Mouse (Mus musculus) intestine, embryonic 16.5 days (tissue): ENCODE data around the gene Gja5. TPM values are rescaled to one million over a fixed set of nuclear protein-coding genes. Genes with fewer than 3 reads are reported as not detected.

Source experiments
- ATAC-seq: fragments of 200-750 bp; cut with Nextera tagmentation; 2 replicates; pipeline ENCODE4 v1.8.0; 2017; ENCODE audit warnings: moderate TSS enrichment, moderate library complexity
- H3K27ac ChIP-seq: fragments of 300-500 bp; sonication (generic); 2 replicates; pipeline ENCODE4 v1.5.1; 2014; ENCODE audit warnings: mild to moderate bottlenecking, low read length
- H3K27me3 ChIP-seq: fragments of 300-500 bp; sonication (generic); replicated peaks from 2 replicates; pipeline ENCODE4 v1.6.1; 2014; ENCODE audit warnings: low read length, control low read depth, mixed read lengths; ENCODE audit not compliant: control insufficient read depth, insufficient read depth
- H3K36me3 ChIP-seq: fragments of 300-500 bp; sonication (generic); 2 replicates; pipeline ENCODE4 v1.6.1; 2014; ENCODE audit warnings: low read length, control low read depth; ENCODE audit not compliant: control insufficient read depth, insufficient read depth
- H3K4me1 ChIP-seq: fragments of 300-500 bp; sonication (generic); 2 replicates; pipeline ENCODE4 v1.6.1; 2014; ENCODE audit warnings: low read length, control low read depth, mixed read lengths; ENCODE audit not compliant: control insufficient read depth, insufficient read depth
- H3K4me2 ChIP-seq: fragments of 300-500 bp; sonication (generic); 2 replicates; pipeline ENCODE4 v1.6.1; 2014; ENCODE audit warnings: low read depth, low read length, control low read depth
- H3K4me3 ChIP-seq: fragments of 300-500 bp; sonication (generic); 2 replicates; pipeline ENCODE4 v1.5.1; 2014; ENCODE audit warnings: mild to moderate bottlenecking, low read length
- H3K9ac ChIP-seq: fragments of 300-500 bp; sonication (generic); 2 replicates; pipeline ENCODE4 v1.6.1; 2014; ENCODE audit warnings: low read depth, low read length
- H3K9me3 ChIP-seq: fragments of 300-500 bp; sonication (generic); 2 replicates; pipeline ENCODE4 v1.6.1; 2016; ENCODE audit warnings: low read length, control low read depth; ENCODE audit not compliant: control insufficient read depth
- WGBS: fragments of 180-500 bp; shearing (Covaris S2); extraction: QIAGEN DNeasy Blood & Tissue Kit; methylation state at CpG from one replicate; pipeline ENCODE4 v1.1.7; 2014; 5-methylcytosine and 5-hydroxymethylcytosine counted together
- polyA plus RNA-seq: library from polyadenylated mRNA; unstranded; fragments of >200 nt; fragmentation: Nextera tagmentation; extraction: Ambion mirVana; gene quantifications from 2 replicates; pipeline ENCODE4 v1.2.1, GENCODE M21; 2015

Gene Gja5
- polyA plus RNA-seq, 1 experiment from 2014 or later: 12.5 TPM

DNA sequence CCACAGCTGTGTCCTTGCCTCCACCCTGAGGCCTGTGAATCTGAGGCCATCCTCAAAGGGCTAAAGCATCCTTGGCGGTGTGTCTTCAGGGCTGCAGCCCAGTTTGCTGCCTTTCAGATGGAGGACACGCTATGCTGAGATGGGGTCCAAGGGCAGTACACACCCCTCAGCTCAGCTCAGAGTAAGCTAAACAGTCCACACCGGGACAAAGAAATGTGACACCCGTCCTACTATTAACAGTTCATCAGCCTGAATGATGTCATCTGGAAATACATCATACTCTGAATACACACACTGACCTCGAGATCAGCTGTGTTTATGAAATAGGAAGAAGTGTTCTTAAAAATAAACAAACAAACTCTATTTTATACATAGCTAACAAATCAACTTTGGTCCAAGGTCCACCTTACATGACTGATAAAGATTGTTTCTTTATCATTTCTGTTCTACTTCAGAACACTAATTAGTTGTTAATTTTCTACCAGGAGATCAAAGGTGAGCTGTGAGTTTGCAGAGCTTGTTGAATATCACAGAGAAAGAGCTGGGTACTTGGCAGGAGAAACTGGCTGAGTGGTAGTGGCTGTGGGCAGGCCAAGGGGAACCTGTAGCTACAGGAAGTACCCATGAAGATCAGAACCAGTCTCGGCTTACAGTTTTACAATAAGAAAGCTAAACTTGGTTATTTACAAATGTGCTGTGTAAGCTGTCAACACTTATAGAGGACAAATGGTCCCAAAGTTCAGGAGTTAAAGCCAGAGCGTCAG, 29.5 kb upstream of the Gja5 start:
- Histone ChIP-seq H3K4me2 (peak overlapping the region; percentile 6; the same call in 1 of the 2 replicates), H3K36me3 (peaks cover 14% of the 10 kb centered on the region; the same call in 1 of the 2 replicates), H3K9ac (no peak overlapping the region), H3K4me1 (peaks cover 10% of the 10 kb centered on the region; the same call in 1 of the 2 replicates), H3K9me3 (no peaks in the 10 kb centered on the region), H3K27ac (peak overlapping the region; percentile 89), H3K27me3 (no peaks in the 10 kb centered on the region), H3K4me3 (no peak overlapping the region)
- peak; percentile 94 for ATAC-seq
- WGBS: 47% methylated on average over 7 of the region's 7 CpGs

DNA sequence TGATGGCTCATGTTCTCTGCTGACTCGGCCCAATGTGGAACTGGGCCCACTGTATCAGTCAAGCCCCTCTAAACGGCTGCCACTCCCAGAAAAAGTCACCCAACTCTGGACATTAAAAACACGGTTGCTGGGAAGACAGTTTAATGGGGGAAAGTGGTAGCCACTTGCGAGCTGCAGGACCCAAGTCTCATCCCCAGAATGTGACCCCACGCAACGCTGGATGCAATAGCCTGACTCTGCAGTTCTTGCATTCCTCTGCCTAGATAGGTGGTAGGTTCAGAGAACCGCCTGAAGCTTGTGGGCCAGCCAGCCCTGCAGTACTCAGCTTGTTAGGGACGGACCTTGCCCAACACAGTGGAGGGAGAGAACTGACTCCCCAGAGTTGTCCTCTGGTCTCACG, 25.0 kb upstream of the Gja5 start:
- H3K4me1 ChIP-seq: peaks cover 8% of the 10 kb centered on the region; the same call in 1 of the 2 replicates
- H3K36me3 ChIP-seq: peaks cover 4% of the 10 kb centered on the region; the same call in 1 of the 2 replicates
- no peak overlapping the region for H3K4me2 ChIP-seq
- no peaks in the 10 kb centered on the region for H3K27me3 ChIP-seq
- H3K27ac ChIP-seq: no peak overlapping the region
- H3K9ac ChIP-seq: no peak overlapping the region
- ATAC-seq: no peak
- 83% methylated on average over 9 of the region's 9 CpGs for WGBS
- no peaks in the 10 kb centered on the region for H3K9me3 ChIP-seq
- no peak overlapping the region for H3K4me3 ChIP-seq

DNA sequence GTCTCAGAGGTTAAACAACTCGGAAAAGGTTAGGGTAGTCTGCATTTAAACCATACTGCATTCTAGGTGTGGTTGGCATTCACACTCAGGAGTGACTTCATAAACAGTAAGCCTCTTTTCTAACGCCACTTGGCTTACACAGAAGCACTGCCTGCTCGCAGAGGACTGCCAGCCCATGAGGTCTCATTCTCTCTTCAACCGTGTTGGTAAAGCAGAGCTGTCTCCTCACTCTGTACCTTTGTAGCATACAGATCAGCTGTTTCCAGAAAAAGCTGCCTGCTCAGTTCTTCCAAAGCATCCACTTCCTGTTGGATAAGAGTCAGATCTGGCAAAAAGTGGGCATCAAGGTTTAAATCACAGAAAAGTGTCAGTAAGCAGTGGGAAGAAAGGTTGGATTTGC, 24.1 kb upstream of the Gja5 start:
- 89% methylated on average over 4 of the region's 4 CpGs for WGBS
- H3K27me3 ChIP-seq: no peaks in the 10 kb centered on the region
- H3K36me3 ChIP-seq: peaks cover 4% of the 10 kb centered on the region; the same call in 1 of the 2 replicates
- ATAC-seq: no peak
- no peaks in the 10 kb centered on the region for H3K9me3 ChIP-seq
- H3K27ac ChIP-seq: no peak overlapping the region
- H3K4me2 ChIP-seq: no peak overlapping the region
- no peak overlapping the region for H3K9ac ChIP-seq
- peaks cover 5% of the 10 kb centered on the region; the same call in 1 of the 2 replicates for H3K4me1 ChIP-seq
- no peak overlapping the region for H3K4me3 ChIP-seq

DNA sequence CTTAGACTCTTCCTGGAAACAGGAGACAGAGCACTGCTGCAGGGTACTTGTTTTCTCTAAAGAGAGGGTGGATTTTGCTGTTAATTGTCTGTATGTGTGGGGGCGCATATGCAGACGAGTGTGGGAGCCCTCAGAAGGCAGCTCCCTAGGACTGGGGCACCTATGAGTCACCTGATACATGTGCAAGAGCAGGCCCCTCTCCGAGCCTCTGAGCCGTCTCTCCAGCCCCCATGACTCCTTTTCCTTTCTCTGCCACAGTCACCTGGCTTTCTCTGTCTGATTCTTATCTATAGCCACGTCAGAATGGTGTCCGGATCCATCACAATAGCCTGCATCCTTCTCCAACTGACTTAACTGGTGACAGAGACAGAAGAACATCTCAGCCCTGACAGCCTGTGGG, 22.9 kb upstream of the Gja5 start:
- no peak for ATAC-seq
- H3K4me3 ChIP-seq: no peak overlapping the region
- H3K36me3 ChIP-seq: peaks cover 4% of the 10 kb centered on the region; the same call in 1 of the 2 replicates
- no peak overlapping the region for H3K27ac ChIP-seq
- no peaks in the 10 kb centered on the region for H3K27me3 ChIP-seq
- no peaks in the 10 kb centered on the region for H3K9me3 ChIP-seq
- no peak overlapping the region for H3K9ac ChIP-seq
- no peak overlapping the region for H3K4me2 ChIP-seq
- 78% methylated on average over 6 of the region's 6 CpGs for WGBS
- H3K4me1 ChIP-seq: no peaks in the 10 kb centered on the region

DNA sequence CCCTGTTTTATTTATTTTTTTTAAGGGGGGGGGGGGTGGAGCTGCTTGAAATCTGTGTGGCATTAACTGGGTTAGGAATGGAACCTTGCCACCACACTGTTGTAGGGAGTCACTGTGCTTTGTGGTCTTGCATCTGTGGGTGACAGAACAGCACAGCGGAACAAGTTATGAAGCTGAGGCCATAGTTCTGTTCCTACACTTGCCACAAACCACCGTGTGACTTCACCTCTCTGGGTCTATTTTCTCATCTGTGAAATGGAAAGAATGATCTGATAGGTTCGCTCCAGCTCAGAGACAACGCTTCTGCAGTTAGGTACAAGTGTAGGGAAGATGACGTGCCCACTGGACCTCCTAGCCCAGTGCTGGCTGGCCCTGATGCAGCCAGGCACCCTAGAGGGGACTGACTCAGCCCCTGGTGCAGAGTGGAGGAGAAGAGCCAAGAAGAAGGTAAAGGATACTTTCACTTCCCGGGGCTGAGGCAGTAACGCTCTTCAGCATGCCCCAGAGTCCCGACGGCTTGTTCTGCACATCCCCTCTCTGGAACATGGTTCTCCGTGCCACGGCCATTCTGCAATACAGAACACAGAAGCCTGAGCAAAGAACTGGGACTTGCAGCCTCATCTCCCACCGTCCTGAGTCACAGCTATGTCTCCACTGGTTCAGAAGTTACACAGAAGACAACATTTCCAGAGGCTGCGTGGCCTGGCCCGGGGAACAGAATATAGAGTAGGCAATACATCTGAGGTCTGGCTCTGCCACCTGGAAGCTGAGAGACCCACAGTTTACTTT, 22.2 kb upstream of the Gja5 start:
- Histone ChIP-seq H3K9me3 (no peaks in the 10 kb centered on the region), H3K9ac (no peak overlapping the region), H3K27me3 (no peaks in the 10 kb centered on the region), H3K4me1 (no peaks in the 10 kb centered on the region), H3K36me3 (peaks cover 4% of the 10 kb centered on the region; the same call in 1 of the 2 replicates), H3K27ac (no peak overlapping the region), H3K4me3 (no peak overlapping the region), H3K4me2 (no peak overlapping the region)
- no peak for ATAC-seq
- 94% methylated on average over 14 of the region's 14 CpGs for WGBS

DNA sequence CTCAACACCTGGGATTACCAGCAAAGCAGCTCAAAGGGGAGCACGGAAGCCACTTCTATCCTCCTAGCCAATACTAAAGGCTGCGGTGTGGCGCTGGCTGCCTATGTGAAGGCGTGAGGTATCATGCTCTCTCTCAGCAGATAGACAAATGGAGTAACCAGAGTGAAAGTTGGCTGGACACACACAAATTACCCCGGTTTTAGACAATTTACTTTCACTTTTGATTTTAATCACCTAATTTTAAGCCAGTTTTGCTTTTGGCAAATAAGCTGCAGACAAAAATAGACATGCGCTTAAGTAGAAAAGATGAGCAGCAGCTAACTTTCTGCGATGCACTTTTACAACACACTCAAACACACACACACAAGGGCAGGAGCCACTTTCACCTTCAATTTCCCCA, 20.8 kb upstream of the Gja5 start:
- ATAC-seq: no peak
- Histone ChIP-seq H3K27me3 (no peaks in the 10 kb centered on the region), H3K27ac (no peak overlapping the region), H3K9me3 (no peaks in the 10 kb centered on the region), H3K4me2 (no peak overlapping the region), H3K9ac (no peak overlapping the region), H3K4me3 (no peak overlapping the region), H3K4me1 (no peaks in the 10 kb centered on the region), H3K36me3 (peaks cover 5% of the 10 kb centered on the region)
- WGBS: 94% methylated on average over 7 of the region's 7 CpGs

DNA sequence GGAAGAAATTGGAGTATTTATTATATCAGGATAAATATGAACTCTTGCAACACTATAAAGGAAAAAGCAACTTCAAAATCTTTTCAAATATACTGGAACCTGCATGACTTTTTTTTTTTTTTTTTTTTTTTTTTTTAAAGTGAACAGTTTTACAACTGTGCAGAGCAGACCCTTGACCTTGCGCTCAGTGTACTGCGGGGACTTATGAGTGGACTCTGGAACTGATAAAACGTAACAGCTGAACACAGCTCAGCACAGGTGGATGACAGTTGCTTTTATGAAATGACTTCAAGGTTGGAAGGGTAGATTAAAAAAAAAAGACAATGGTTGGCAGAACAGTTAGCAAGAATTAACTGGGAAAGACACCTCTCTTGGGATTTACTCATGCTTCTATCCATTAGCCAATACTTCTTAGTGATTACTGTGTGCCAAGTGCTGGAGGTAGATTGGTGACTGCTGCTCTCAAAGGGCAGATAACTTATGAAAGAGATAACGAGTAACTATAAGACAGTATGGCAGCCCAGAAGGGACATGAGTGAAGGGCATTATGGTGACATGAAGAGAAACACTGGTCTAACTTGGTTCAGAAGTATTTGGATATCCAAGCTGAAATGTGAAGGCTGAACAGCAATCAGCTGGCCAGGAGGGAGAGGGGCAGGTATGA, 2.0 kb upstream of the Gja5 start:
- 62% methylated on average over 4 of the region's 4 CpGs for WGBS
- Histone ChIP-seq H3K9ac (no peak overlapping the region), H3K36me3 (0 out of 2 replicates have a peak, but pooled peaks cover 2% of the 10 kb centered on the region), H3K4me1 (peaks cover 10% of the 10 kb centered on the region), H3K27ac (peak overlapping the region; percentile 69), H3K4me2 (peak overlapping the region; percentile 37; the same call in 1 of the 2 replicates), H3K9me3 (no peaks in the 10 kb centered on the region), H3K27me3 (no peaks in the 10 kb centered on the region), H3K4me3 (no peak overlapping the region)
- peak; percentile 89 for ATAC-seq

DNA sequence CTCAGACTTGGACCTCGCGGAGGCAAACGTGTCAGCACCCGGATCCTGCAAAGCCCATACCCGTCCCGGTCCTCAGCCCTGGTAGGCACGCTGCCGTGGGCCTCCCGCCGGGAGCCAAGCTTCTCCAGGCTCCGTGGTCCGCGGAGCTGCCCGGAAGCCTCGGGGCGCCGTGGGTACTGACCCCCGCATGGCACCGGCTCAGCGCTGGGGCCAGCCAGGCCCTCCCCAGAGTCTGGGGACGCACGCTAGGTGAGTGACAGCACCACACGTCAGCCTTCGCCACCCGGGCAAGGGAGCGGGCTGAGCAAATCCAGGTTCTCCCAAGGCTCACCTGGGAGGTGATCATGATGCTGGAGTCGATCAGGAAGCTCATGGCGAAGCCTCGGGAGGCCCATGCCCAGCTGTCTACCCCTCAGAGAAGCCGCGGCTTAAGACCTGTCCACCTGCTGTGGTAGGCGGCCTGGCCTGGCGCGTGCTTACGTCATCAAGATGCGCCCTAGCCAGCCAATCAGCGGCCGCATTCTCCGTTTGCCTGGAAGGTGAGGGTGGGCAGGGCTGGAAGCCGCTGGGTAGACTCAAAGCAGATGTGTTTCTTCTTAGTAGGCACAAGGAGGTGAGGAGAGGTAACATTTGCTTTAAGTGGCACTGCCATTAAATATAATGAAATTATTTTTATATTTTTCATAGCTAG, 503 bp downstream of the Gja5 start, which contains the start of gene Gpr89:
Gene Gpr89, minus strand, starts transcription at position 496 of the 691 bp plus-strand sequence.
- under 1% methylated on average over 40 of the region's 40 CpGs for WGBS
- no peaks in the 10 kb centered on the region for H3K9me3 ChIP-seq
- peak within 1 kb of the TSS; percentile 78 for H3K4me3 ChIP-seq
- H3K9ac ChIP-seq: peak within 1 kb of the TSS; percentile 88
- no peaks in the 10 kb centered on the region for H3K36me3 ChIP-seq
- ATAC-seq: peak; percentile 93
- H3K4me2 ChIP-seq: peak within 1 kb of the TSS; percentile 53
- H3K27ac ChIP-seq: peak within 1 kb of the TSS; percentile 3; the same call in 1 of the 2 replicates
- H3K4me1 ChIP-seq: peaks cover 10% of the 10 kb centered on the region
- no peaks in the 10 kb centered on the region for H3K27me3 ChIP-seq
